Mouse (Mus musculus) A20 (cell line): ENCODE measurements around the gene Sv2c.
"Not testable (repeated sequence)": the region's sequence is repeated elsewhere in the genome, so short reads cannot be mapped to it uniquely, and the experiment has no call there.

ENCODE experiments used
- DNase-seq: peaks from one replicate; pipeline ENCODE4 v3.0.0-alpha.2; 2011; ENCODE audit warnings: low read depth, low spot score

Gene Sv2c

GRCm38 (mm10) chr13:95968031-95968430, 164.3 kb downstream of the Sv2c start:
- DNase-seq: not testable (repeated sequence)

- no peak for DNase-seq
Observed at GRCm38 (mm10) chr13:95966791-95967190, 165.6 kb downstream of the Sv2c start.

DNA sequence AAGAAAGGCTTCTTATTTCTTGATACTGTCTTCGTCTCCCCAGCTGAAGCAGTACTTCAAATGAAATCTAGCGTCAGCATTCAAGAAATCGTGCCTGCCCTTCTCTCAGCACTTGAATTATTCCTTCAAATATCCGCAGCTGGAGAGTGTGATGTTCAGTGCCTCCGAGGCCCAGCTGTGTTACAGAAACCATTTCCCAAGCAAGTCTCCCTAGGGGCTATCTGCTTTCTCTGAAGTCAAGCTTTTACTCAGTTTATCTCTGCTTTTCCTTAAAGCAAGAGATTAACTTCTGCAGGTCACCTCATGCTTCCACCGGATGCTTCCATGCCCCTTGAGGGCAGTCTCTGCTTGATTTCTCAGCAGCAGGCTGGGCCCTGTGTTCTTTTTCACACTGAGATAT, 166.8 kb downstream of the Sv2c start:
- DNase-seq: no peak

- DNase-seq: no peak
Observed at GRCm38 (mm10) chr13:95965162-95965561, 167.2 kb downstream of the Sv2c start.

- DNase-seq: no peak
Observed at GRCm38 (mm10) chr13:95964226-95964625, 168.2 kb downstream of the Sv2c start.

GRCm38 (mm10) chr13:95963671-95964070, 168.7 kb downstream of the Sv2c start:
- DNase-seq: no peak

GRCm38 (mm10) chr13:95961905-95962304, 170.5 kb downstream of the Sv2c start:
- DNase-seq: no peak

DNA sequence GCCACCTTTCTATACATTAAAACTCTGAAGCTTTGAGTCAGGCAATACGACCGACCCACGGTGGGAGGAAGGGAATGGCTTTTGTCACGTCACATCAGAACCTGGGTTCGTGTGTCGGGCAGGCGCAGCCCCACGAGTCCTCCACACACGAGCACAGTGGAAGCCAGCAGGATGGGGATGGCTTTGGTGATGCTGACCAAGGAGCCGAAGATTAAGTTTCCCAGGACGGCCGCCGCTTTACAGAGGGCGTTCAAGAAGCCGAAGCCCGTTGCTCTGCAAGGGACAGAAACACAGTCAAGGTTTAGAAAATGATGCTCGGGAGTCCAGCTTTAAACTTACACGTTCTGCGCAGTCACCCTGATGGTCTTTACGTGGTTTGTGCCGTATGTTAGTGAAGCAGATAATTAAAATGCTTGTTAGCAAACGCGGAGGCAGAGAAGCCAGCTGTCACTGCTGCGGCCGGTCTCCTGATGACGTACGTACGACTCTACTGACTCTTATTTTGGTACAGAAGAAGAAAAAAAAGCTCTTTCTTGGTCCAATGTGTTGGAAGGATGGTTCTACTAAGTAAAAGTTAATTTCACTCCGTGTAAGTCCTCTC, 171.1 kb downstream of the Sv2c start:
- no peak for DNase-seq

DNA sequence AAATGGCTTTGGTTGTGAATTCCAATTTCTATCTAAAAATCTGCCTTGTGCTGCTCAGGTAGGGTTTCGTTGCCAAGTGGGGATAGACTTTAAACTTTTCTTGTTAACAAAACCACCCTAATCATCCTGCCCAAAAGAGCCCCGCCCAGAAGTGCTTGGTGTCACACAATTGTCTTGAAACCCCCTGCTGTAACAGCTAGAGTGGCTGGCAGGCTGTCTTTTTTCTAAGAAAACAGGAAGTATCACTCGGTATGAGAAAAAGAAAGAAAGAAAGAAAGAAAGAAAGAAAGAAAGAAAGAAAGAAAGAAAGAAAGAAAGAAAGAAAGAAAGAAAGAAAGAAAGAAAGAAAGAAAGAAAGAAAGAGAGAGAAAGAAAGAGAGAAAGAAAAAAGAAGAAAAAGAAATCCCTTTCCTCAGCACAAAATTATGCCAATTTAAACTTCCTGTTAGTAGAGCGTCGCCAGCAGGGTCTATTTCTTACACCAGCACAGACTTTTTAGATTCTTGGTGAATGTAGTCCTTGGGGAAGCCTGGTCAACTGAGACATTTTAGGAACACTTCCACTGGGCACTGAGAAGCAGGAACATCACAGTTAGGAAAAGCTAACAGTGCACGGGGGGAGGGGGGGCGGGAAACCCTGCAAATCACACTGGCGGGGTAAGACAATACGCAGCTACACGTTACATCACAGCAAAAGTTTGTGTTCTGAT, 171.7 kb downstream of the Sv2c start:
- no peak for DNase-seq

DNA sequence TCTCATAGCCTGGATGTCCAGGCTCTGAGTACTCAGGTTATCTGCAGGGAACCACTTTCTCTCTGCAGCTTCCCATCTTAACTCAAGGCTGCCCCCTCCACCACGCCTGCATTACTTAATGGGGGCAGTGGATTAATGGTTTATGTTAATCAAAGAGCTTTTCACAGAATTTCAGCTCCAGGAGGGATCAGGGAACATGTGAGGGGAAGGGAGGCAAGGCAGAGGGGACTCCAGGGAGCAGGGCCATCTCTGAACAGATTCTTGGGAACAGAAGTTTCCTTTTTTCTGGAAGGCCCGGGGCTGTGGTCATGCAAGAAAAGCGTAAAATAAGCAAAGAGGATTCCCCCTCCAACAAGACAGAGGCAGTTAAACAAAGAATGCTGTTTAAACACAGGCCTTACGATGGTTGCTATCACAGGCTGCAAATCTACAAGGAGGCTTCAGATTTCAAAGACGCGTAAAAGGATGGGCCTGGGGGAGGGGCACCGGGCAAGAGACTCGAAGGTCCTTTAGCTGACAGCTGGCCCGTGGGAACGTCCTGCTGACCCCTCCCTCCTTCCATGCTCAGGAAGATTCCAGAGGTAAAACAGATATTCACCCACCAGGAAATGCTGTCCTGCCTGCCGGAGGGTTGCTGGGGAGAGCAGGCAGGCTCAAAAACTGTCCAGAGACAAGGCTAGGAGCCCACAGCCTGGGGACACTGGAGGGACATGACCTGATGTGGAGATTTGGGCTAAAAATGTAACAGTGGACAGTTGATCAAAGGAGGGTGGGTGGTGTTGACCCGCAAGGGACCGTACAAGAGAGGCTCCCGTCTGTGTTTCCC, 172.5 kb downstream of the Sv2c start:
- DNase-seq: no peak

DNA sequence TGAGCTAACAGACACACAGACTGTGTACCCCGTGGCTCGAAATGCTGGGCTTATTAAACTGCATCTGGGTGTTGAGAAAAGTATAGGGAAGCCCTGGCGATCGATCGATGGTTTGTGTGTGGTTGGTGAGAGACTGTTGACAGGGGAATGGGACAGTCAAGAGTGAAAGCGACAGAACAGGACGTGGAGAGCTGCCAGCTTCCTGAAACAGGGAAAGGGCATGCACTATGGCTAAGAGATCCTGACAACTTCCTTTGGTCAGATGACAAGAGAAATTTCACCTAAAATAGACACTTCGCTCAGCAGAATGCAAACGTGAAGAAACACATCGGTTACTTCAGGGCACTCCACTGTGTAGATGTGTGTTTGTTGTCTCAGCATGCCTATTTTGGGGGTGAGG, 175.2 kb downstream of the Sv2c start:
- no peak for DNase-seq

DNA sequence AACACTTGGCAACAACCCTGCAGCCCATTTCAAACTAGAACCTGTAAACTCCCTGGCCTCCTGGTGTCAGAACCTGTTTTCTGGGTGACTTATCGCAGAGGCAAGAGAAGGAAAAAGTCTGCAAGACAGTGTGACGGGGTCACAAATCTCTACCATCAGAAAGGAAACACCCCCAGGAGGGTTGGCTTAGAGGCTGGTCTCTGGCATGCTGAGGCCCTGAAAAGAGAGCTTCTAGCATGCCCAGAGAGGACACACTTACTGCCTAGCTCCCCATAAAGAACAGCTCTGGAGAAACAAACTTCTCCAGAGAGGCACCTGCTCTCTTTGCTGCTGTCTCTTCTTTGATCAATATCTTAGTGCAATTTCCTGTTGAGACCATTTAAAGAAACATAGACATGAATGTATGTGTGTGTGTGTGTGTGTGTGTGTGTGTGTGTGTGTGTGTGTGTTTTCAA, 176.0 kb downstream of the Sv2c start:
- DNase-seq: no peak

GRCm38 (mm10) chr13:95955204-95955603, 177.2 kb downstream of the Sv2c start:
- DNase-seq: no peak

DNA sequence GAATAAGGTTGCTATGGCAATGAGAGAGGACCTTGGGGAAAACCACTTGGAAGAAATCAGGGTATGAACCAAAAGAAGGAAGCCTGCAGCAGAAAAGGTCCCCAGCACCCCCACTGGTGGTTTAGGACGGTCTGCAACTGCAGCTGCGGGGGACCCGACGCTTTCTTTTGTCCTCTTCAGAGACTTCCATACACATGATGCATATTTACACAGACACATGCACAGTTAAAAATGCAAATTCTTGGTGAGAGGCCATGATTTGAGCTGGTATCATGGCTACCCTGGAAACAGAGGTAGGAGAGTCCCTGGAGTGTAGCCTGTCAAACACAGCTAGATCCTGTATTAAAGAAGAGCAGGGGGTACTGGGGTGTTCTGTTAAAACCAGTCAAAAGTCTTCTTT, 178.7 kb downstream of the Sv2c start:
- DNase-seq: no peak

- DNase-seq: no peak
Observed at GRCm38 (mm10) chr13:95952263-95952662, 180.1 kb downstream of the Sv2c start.

- DNase-seq: peak; percentile 3
Observed at GRCm38 (mm10) chr13:95951098-95951894, 181.1 kb downstream of the Sv2c start.

- no peak for DNase-seq
Observed at GRCm38 (mm10) chr13:95950434-95951091, 181.8 kb downstream of the Sv2c start.

DNA sequence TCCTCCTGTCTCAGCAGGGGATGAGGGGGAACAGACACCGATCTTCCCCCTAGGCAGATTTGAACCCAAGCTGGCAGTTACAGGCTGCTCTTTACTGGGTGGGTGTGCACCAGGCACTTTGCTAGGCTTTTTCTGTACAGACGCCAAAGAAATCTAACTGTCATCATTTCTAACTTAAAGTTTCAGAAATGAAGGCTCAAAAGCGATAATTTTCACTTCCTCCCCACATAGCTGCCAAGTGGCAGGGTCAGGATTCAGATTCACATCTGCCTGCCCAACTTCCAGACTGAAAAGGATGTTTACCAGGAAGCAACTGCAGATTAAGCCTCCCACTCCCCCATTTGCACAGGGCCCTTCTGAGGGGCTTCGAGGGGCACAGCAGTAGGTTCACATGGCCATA, 183.0 kb downstream of the Sv2c start:
- no peak for DNase-seq

- DNase-seq: no peak
Observed at GRCm38 (mm10) chr13:95948821-95949220, 183.6 kb downstream of the Sv2c start.

GRCm38 (mm10) chr13:95948394-95948793, 184.0 kb downstream of the Sv2c start:
- no peak for DNase-seq

GRCm38 (mm10) chr13:95945937-95946507, 186.4 kb downstream of the Sv2c start:
- no peak for DNase-seq
